Mouse (Mus musculus) limb, embryonic 11.5 days (tissue): ENCODE data around the gene Fam69a. TPM values are rescaled to one million over a fixed set of nuclear protein-coding genes. Genes with fewer than 3 reads are reported as not detected.

Experiments
- ATAC-seq: fragments of 200-750 bp; cut with Nextera tagmentation; 2 replicates; pipeline ENCODE4 v1.8.0; 2017; ENCODE audit warnings: low read depth; ENCODE audit not compliant: insufficient number of reproducible peaks, low FRiP score, low TSS enrichment
- DNase-seq: peaks from one replicate; pipeline ENCODE4 v3.0.0-alpha.2; 2015; ENCODE audit warnings: low spot score
- H3K27ac ChIP-seq: fragments of 300-500 bp; sonication (generic); replicated peaks from 2 replicates; pipeline ENCODE4 v1.5.1; 2014; ENCODE audit warnings: low read depth, mild to moderate bottlenecking, low read length
- H3K27me3 ChIP-seq: fragments of 300-500 bp; sonication (generic); 2 replicates; pipeline ENCODE4 v1.6.1; 2014; ENCODE audit warnings: mild to moderate bottlenecking, low read length, mixed read lengths; ENCODE audit not compliant: control insufficient read depth, insufficient read depth
- H3K36me3 ChIP-seq: fragments of 300-500 bp; sonication (generic); 2 replicates; pipeline ENCODE4 v1.6.1; 2014; ENCODE audit warnings: mild to moderate bottlenecking, low read length, moderate library complexity, mixed read lengths; ENCODE audit not compliant: control insufficient read depth, insufficient read depth
- H3K4me1 ChIP-seq: fragments of 300-500 bp; sonication (generic); 2 replicates; pipeline ENCODE4 v1.6.1; 2014; ENCODE audit warnings: low read length, mixed read lengths; ENCODE audit not compliant: control insufficient read depth, insufficient read depth
- H3K4me2 ChIP-seq: fragments of 300-500 bp; sonication (generic); 2 replicates; pipeline ENCODE4 v1.6.1; 2014; ENCODE audit warnings: low read depth, mild to moderate bottlenecking, moderate library complexity; ENCODE audit not compliant: severe bottlenecking
- H3K4me3 ChIP-seq: fragments of 300-500 bp; sonication (generic); 2 replicates; pipeline ENCODE4 v1.5.1; 2014; ENCODE audit warnings: low read depth, low read length
- H3K9ac ChIP-seq: fragments of 300-500 bp; sonication (generic); 2 replicates; pipeline ENCODE4 v1.6.1; 2014; ENCODE audit warnings: mild to moderate bottlenecking, low read length
- H3K9me3 ChIP-seq: fragments of 300-500 bp; sonication (generic); 2 replicates; pipeline ENCODE4 v1.6.1; 2016; ENCODE audit warnings: low read length; ENCODE audit not compliant: control insufficient read depth
- WGBS: fragments of 180-500 bp; shearing (Covaris S2); extraction: QIAGEN DNeasy Blood & Tissue Kit; methylation state at CpG from one replicate; pipeline ENCODE4 v1.1.7; 2014; 5-methylcytosine and 5-hydroxymethylcytosine counted together
- polyA plus RNA-seq: library from polyadenylated mRNA; unstranded; fragments of >200 nt; fragmentation: Nextera tagmentation; extraction: Ambion mirVana; gene quantifications from 2 replicates; pipeline ENCODE4 v1.2.1, GENCODE M21; 2014

The Fam69a gene
- polyA plus RNA-seq, 1 experiment from 2014 or later: 18.8 TPM

GRCm38 (mm10) chr5:107964031-107964758 lies 22.7 kb downstream of the Fam69a start:
- no peak overlapping the region for H3K9ac ChIP-seq
- H3K4me3 ChIP-seq: no peak overlapping the region
- H3K27ac ChIP-seq: no peak overlapping the region
- H3K9me3 ChIP-seq: no peaks in the 10 kb centered on the region
- H3K4me1 ChIP-seq: no peaks in the 10 kb centered on the region; the same call in 1 of the 2 replicates
- H3K4me2 ChIP-seq: no peak overlapping the region
- 90% methylated on average over 2 of the region's 2 CpGs for WGBS
- no peak for DNase-seq
- ATAC-seq: no peak
- no peaks in the 10 kb centered on the region for H3K36me3 ChIP-seq
- H3K27me3 ChIP-seq: no peaks in the 10 kb centered on the region

- whole genome bisulfite sequencing: 80% methylated on average over 16 of the region's 16 CpGs
- Histone ChIP-seq H3K4me1 (no peaks in the 10 kb centered on the region; the same call in 1 of the 2 replicates), H3K27me3 (no peaks in the 10 kb centered on the region), H3K4me3 (no peak overlapping the region), H3K4me2 (no peak overlapping the region), H3K36me3 (no peaks in the 10 kb centered on the region), H3K9me3 (no peaks in the 10 kb centered on the region), H3K27ac (no peak overlapping the region), H3K9ac (no peak overlapping the region)
- DNase-seq: no peak
- ATAC-seq: no peak
These were observed 25.2 kb downstream of the Fam69a start for GRCm38 (mm10) chr5:107961438-107962251.

GRCm38 (mm10) chr5:107960532-107961202 lies 26.2 kb downstream of the Fam69a start:
- no peaks in the 10 kb centered on the region for H3K9me3 ChIP-seq
- no peak overlapping the region for H3K9ac ChIP-seq
- ATAC-seq (no peak), DNase-seq (no peak)
- H3K4me3 ChIP-seq: no peak overlapping the region
- H3K27me3 ChIP-seq: no peaks in the 10 kb centered on the region
- H3K36me3 ChIP-seq: no peaks in the 10 kb centered on the region
- no peak overlapping the region for H3K27ac ChIP-seq
- no peak overlapping the region for H3K4me2 ChIP-seq
- 78% methylated on average over 14 of the region's 14 CpGs for WGBS
- no peaks in the 10 kb centered on the region; the same call in 1 of the 2 replicates for H3K4me1 ChIP-seq

- 84% methylated on average over 8 of the region's 8 CpGs for WGBS
- Histone ChIP-seq H3K4me3 (no peak overlapping the region), H3K9ac (no peak overlapping the region), H3K4me2 (no peak overlapping the region), H3K9me3 (no peaks in the 10 kb centered on the region), H3K36me3 (no peaks in the 10 kb centered on the region), H3K27ac (no peak overlapping the region), H3K4me1 (no peaks in the 10 kb centered on the region; the same call in 1 of the 2 replicates), H3K27me3 (no peaks in the 10 kb centered on the region)
- no peak for ATAC-seq
- DNase-seq: no peak
These were observed 27.1 kb downstream of the Fam69a start for GRCm38 (mm10) chr5:107959624-107960300.

- no peak overlapping the region for H3K4me2 ChIP-seq
- ATAC-seq (no peak), DNase-seq (no peak)
- no peak overlapping the region for H3K27ac ChIP-seq
- H3K9ac ChIP-seq: no peak overlapping the region
- 68% methylated on average over 5 of the region's 5 CpGs for WGBS
- no peak overlapping the region for H3K4me3 ChIP-seq
- no peaks in the 10 kb centered on the region for H3K36me3 ChIP-seq
- no peaks in the 10 kb centered on the region for H3K9me3 ChIP-seq
- H3K4me1 ChIP-seq: no peaks in the 10 kb centered on the region
- no peaks in the 10 kb centered on the region for H3K27me3 ChIP-seq
These were observed 36.2 kb downstream of the Fam69a start for GRCm38 (mm10) chr5:107950643-107951042.

DNA sequence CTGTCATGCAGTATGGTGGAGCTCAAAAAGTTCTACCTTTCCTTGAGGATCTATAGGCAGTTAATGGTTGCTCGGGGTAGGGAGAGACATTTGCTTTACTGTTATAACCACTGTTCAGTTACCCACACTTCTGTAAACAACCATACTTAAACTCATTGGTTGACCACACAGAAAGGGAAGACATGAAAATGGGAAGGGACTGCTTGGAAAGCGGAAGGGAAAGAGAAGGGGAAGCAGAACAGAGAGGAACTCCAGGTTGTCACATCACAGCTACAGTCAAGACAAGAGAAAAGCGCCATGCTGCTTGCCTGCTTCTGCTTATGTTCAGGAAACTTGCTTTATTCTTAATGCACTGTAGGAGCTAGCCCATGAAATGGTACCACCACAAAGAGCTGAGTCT lies 37.3 kb downstream of the Fam69a start:
- Histone ChIP-seq H3K27ac (no peak overlapping the region), H3K4me2 (no peak overlapping the region), H3K4me1 (no peaks in the 10 kb centered on the region), H3K9me3 (no peaks in the 10 kb centered on the region), H3K36me3 (no peaks in the 10 kb centered on the region), H3K9ac (no peak overlapping the region), H3K27me3 (no peaks in the 10 kb centered on the region), H3K4me3 (no peak overlapping the region)
- WGBS: 85% methylated on average over 3 of the region's 3 CpGs
- DNase-seq (no peak), ATAC-seq (no peak)

- Histone ChIP-seq H3K36me3 (no peaks in the 10 kb centered on the region), H3K9me3 (no peaks in the 10 kb centered on the region), H3K27me3 (no peaks in the 10 kb centered on the region), H3K9ac (no peak overlapping the region), H3K4me3 (no peak overlapping the region), H3K4me1 (no peaks in the 10 kb centered on the region), H3K4me2 (no peak overlapping the region), H3K27ac (no peak overlapping the region)
- ATAC-seq (no peak), DNase-seq (no peak)
- 93% methylated on average over 1 of the region's 1 CpGs for WGBS
These were observed 38.0 kb downstream of the Fam69a start for GRCm38 (mm10) chr5:107948899-107949298.

- H3K4me2 ChIP-seq: no peak overlapping the region
- H3K27ac ChIP-seq: no peak overlapping the region
- no peak overlapping the region for H3K4me3 ChIP-seq
- no peaks in the 10 kb centered on the region for H3K4me1 ChIP-seq
- DNase-seq: no peak
- 90% methylated on average over 2 of the region's 2 CpGs for WGBS
- no peaks in the 10 kb centered on the region for H3K9me3 ChIP-seq
- H3K9ac ChIP-seq: no peak overlapping the region
- ATAC-seq: no peak
- no peaks in the 10 kb centered on the region for H3K27me3 ChIP-seq
- H3K36me3 ChIP-seq: no peaks in the 10 kb centered on the region
These were observed 39.3 kb downstream of the Fam69a start for GRCm38 (mm10) chr5:107947548-107947947.
